Mouse (Mus musculus): ENCODE results near the gene 2010315B03Rik.
A peak's percentile ranks its signal among the peaks of the same experiment; 100 is the strongest.
"Not testable (repeated sequence)": the region's sequence is repeated elsewhere in the genome, so short reads cannot be mapped to it uniquely, and the experiment has no call there.

2010315B03Rik gene

GRCm38 (mm10) chr9:124312171-124313142 is at the start of gene 2010315B03Rik:
Gene 2010315B03Rik, minus strand, starts transcription at chr9:124312696.
- peak; percentile 85 for DNase-seq (ENCODE audit: inconsistent ontology term)

- no peak for DNase-seq (ENCODE audit: inconsistent ontology term)
Measured at GRCm38 (mm10) chr9:124311502-124311901, 994 bp downstream of the 2010315B03Rik start.

GRCm38 (mm10) chr9:124288329-124288728 is 24.2 kb downstream of the 2010315B03Rik start:
- no peak for DNase-seq (ENCODE audit: inconsistent ontology term)

- peak; percentile 92 for DNase-seq (ENCODE audit: inconsistent ontology term)
Measured at GRCm38 (mm10) chr9:124281912-124282686, 30.4 kb downstream of the 2010315B03Rik start.

GRCm38 (mm10) chr9:124281448-124281791 is 31.1 kb downstream of the 2010315B03Rik start:
- peak; percentile 49 for DNase-seq (ENCODE audit: inconsistent ontology term)

GRCm38 (mm10) chr9:124280576-124281447 is 31.7 kb downstream of the 2010315B03Rik start:
- no peak for DNase-seq (ENCODE audit: inconsistent ontology term)

GRCm38 (mm10) chr9:124279300-124279699 is 33.2 kb downstream of the 2010315B03Rik start:
- no peak for DNase-seq (ENCODE audit: inconsistent ontology term)

- DNase-seq (ENCODE audit: inconsistent ontology term) = no peak
Measured at GRCm38 (mm10) chr9:124275064-124275463, 37.4 kb downstream of the 2010315B03Rik start.

GRCm38 (mm10) chr9:124273172-124273571 is 39.3 kb downstream of the 2010315B03Rik start:
- peak; percentile 91 for DNase-seq (ENCODE audit: inconsistent ontology term)

GRCm38 (mm10) chr9:124267929-124268328 is 44.6 kb downstream of the 2010315B03Rik start:
- no peak for DNase-seq (ENCODE audit: inconsistent ontology term)

GRCm38 (mm10) chr9:124267493-124267892 is 45.0 kb downstream of the 2010315B03Rik start:
- DNase-seq (ENCODE audit: inconsistent ontology term) = no peak

- DNase-seq (ENCODE audit: inconsistent ontology term) = peak; percentile 60
Measured at GRCm38 (mm10) chr9:124262987-124263717, 49.3 kb downstream of the 2010315B03Rik start.

- DNase-seq (ENCODE audit: inconsistent ontology term) = no peak
Measured at GRCm38 (mm10) chr9:124258067-124258556, 54.4 kb downstream of the 2010315B03Rik start.

GRCm38 (mm10) chr9:124257200-124258066 is 55.1 kb downstream of the 2010315B03Rik start:
- peak; percentile 40 for DNase-seq (ENCODE audit: inconsistent ontology term)

- DNase-seq (ENCODE audit: inconsistent ontology term) = not testable (repeated sequence)
Measured at GRCm38 (mm10) chr9:124256271-124257199, 56.0 kb downstream of the 2010315B03Rik start.

- no peak for DNase-seq (ENCODE audit: inconsistent ontology term)
Measured at GRCm38 (mm10) chr9:124251438-124251837, 61.1 kb downstream of the 2010315B03Rik start.

All from Muller cell, postnatal 12 days (primary cell).